Mouse (Mus musculus) ES-Bruce4 (cell line): ENCODE data around the gene Ankrd9.

Source experiments
- CTCF ChIP-seq: IDR thresholded peaks from one replicate; pipeline ENCODE4 v1.8.1; 2011; ENCODE audit warnings: low read depth, low read length
- POLR2A ChIP-seq: IDR thresholded peaks from one replicate; pipeline ENCODE4 v1.8.1; 2011; ENCODE audit warnings: low read length; ENCODE audit not compliant: insufficient read depth

DNA sequence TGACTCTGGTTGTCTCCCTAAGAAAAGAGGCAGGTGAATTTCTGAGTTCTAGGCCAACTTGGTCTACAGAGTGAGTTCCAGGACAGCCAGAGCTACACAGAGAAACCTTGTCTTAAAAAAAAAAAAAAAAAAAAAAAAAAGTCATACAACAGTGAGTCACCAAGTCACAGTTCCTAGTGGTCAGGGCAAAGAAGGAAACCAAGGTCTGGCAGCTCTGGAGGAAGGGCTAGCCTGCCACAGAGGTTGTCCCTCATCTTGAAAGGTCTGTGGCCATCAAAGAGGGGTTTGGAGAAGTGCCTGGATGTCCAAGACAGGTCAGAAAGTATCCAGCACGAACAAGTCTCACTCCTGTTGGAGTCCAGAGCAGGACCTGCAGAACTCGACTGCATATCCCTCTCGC, 38.0 kb upstream of the Ankrd9 start:
- TF ChIP-seq POLR2A (no peak), CTCF (no peak)
